Mouse (Mus musculus) heart, embryonic 15.5 days (tissue): ENCODE data around the gene Cdk19. TPM values are rescaled to one million over a fixed set of nuclear protein-coding genes. Genes with fewer than 3 reads are reported as not detected.
"Not testable (repeated sequence)": the region's sequence is repeated elsewhere in the genome, so short reads cannot be mapped to it uniquely, and the experiment has no call there.

Experiments
- ATAC-seq: fragments of 200-750 bp; cut with Nextera tagmentation; replicated peaks from 2 replicates; pipeline ENCODE4 v1.8.0; 2017; ENCODE audit warnings: low read depth, moderate TSS enrichment; ENCODE audit not compliant: insufficient number of reproducible peaks, insufficient read depth, low FRiP score
- H3K27ac ChIP-seq: fragments of 300-500 bp; sonication (generic); 2 replicates; pipeline ENCODE4 v1.5.1; 2015; ENCODE audit warnings: mild to moderate bottlenecking, inconsistent platforms
- H3K27me3 ChIP-seq: fragments of 300-500 bp; sonication (generic); 2 replicates; pipeline ENCODE4 v1.6.1; 2015; ENCODE audit warnings: inconsistent platforms
- H3K36me3 ChIP-seq: fragments of 300-500 bp; sonication (generic); 2 replicates; pipeline ENCODE4 v1.6.1; 2015; ENCODE audit warnings: mild to moderate bottlenecking, inconsistent platforms
- H3K4me1 ChIP-seq: fragments of 300-500 bp; sonication (generic); replicated peaks from 2 replicates; pipeline ENCODE4 v1.6.1; 2015; ENCODE audit warnings: inconsistent platforms
- H3K4me2 ChIP-seq: fragments of 300-500 bp; sonication (generic); 2 replicates; pipeline ENCODE4 v1.6.1; 2015; ENCODE audit warnings: inconsistent platforms, mild to moderate bottlenecking, moderate library complexity
- H3K4me3 ChIP-seq: fragments of 300-500 bp; sonication (generic); 2 replicates; pipeline ENCODE4 v1.5.1; 2015; ENCODE audit warnings: mild to moderate bottlenecking, inconsistent platforms
- H3K9ac ChIP-seq: fragments of 300-500 bp; sonication (generic); 2 replicates; pipeline ENCODE4 v1.6.1; 2015; ENCODE audit warnings: mild to moderate bottlenecking, inconsistent platforms
- H3K9me3 ChIP-seq: fragments of 300-500 bp; sonication (generic); replicated peaks from 2 replicates; pipeline ENCODE4 v1.6.1; 2016; ENCODE audit warnings: inconsistent platforms
- WGBS: fragments of 180-500 bp; shearing (Covaris S2); methylation state at CpG from one replicate; pipeline ENCODE4 v1.1.7; 2015; ENCODE audit warnings: mixed read lengths; 5-methylcytosine and 5-hydroxymethylcytosine counted together
- polyA plus RNA-seq: library from polyadenylated mRNA; unstranded; fragments of >200 nt; fragmentation: Nextera tagmentation; extraction: Ambion mirVana; gene quantifications from 2 replicates; pipeline ENCODE4 v1.2.1, GENCODE M21; 2015

The Cdk19 gene
- polyA plus RNA-seq, 1 experiment from 2014 or later: 5.3 TPM

DNA sequence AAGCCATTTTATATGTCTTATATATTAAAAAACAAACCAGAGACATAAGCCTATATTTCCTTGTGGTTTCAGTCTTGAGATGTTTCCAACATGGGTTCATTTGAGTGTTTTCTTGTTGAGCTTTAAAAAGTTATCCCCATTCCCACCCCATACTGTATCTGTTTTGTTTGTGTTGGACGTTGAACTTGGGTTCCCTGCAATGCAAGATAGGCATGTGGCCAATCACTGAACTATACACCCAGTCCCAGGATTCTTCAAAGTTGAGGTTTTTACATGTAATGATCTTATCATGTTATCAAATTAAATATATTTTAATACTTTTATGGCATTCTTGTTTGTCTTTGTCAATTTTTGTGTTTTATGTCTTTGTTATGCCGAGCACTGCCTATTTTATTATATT lies 60.0 kb downstream of the Cdk19 start:
- Histone ChIP-seq H3K27me3 (no peaks in the 10 kb centered on the region), H3K4me3 (no peak overlapping the region), H3K36me3 (no peaks in the 10 kb centered on the region), H3K4me2 (no peak overlapping the region), H3K9me3 (no peaks in the 10 kb centered on the region), H3K9ac (no peak overlapping the region), H3K27ac (no peak overlapping the region), H3K4me1 (peaks cover 5% of the 10 kb centered on the region; the same call in 1 of the 2 replicates)
- WGBS: 59% methylated on average over 2 of the region's 2 CpGs
- no peak for ATAC-seq

DNA sequence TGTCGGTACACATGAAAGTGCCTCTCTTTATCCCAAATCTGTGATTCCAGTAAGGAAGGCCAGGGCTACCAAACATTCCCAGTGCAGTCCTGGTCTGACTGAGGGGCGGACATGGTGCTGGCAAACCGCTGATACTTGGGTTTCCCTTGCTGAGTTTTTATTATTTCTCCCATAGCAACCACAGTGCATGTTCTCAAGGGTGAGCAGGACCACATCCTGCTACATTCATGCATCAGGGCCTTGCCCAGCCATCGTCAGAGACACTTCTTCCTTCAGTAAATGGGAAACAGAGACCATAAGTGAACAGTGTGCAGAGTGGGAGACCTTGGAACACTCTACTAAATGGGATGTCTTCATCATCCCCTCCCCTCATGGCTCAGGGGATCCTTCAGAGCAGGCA lies 60.9 kb downstream of the Cdk19 start:
- no peaks in the 10 kb centered on the region for H3K36me3 ChIP-seq
- no peak for ATAC-seq
- WGBS: 83% methylated on average over 4 of the region's 4 CpGs
- H3K4me2 ChIP-seq: no peak overlapping the region
- peaks cover 5% of the 10 kb centered on the region; the same call in 1 of the 2 replicates for H3K4me1 ChIP-seq
- H3K27ac ChIP-seq: no peak overlapping the region
- H3K4me3 ChIP-seq: no peak overlapping the region
- H3K9me3 ChIP-seq: no peaks in the 10 kb centered on the region
- no peaks in the 10 kb centered on the region for H3K27me3 ChIP-seq
- no peak overlapping the region for H3K9ac ChIP-seq

- Histone ChIP-seq H3K27ac (no peak overlapping the region), H3K27me3 (no peaks in the 10 kb centered on the region), H3K9ac (no peak overlapping the region), H3K4me2 (no peak overlapping the region), H3K36me3 (no peaks in the 10 kb centered on the region), H3K9me3 (no peaks in the 10 kb centered on the region), H3K4me3 (no peak overlapping the region), H3K4me1 (peaks cover 3% of the 10 kb centered on the region; the same call in 1 of the 2 replicates)
- 82% methylated on average over 3 of the region's 3 CpGs for WGBS
- no peak for ATAC-seq
These were observed 67.3 kb downstream of the Cdk19 start for GRCm38 (mm10) chr10:40406655-40407054.

GRCm38 (mm10) chr10:40409336-40409735 lies 70.0 kb downstream of the Cdk19 start:
- ATAC-seq: no peak
- Histone ChIP-seq H3K9ac (no peak overlapping the region), H3K4me2 (no peak overlapping the region), H3K4me3 (no peak overlapping the region), H3K4me1 (peaks cover 3% of the 10 kb centered on the region; the same call in 1 of the 2 replicates), H3K27ac (no peak overlapping the region), H3K27me3 (no peaks in the 10 kb centered on the region), H3K36me3 (no peaks in the 10 kb centered on the region), H3K9me3 (no peaks in the 10 kb centered on the region)
- 44% methylated on average over 2 of the region's 2 CpGs for WGBS

GRCm38 (mm10) chr10:40411370-40411769 lies 72.0 kb downstream of the Cdk19 start:
- WGBS: 94% methylated on average over 2 of the region's 2 CpGs
- H3K27ac ChIP-seq: no peak overlapping the region
- H3K9ac ChIP-seq: no peak overlapping the region
- no peaks in the 10 kb centered on the region for H3K9me3 ChIP-seq
- H3K36me3 ChIP-seq: no peaks in the 10 kb centered on the region
- H3K27me3 ChIP-seq: no peaks in the 10 kb centered on the region
- ATAC-seq: no peak
- no peak overlapping the region for H3K4me2 ChIP-seq
- H3K4me1 ChIP-seq: peaks cover 3% of the 10 kb centered on the region; the same call in 1 of the 2 replicates
- H3K4me3 ChIP-seq: no peak overlapping the region

- peak overlapping the region; percentile 55 for H3K27ac ChIP-seq
- H3K4me3 ChIP-seq: no peak overlapping the region
- H3K4me2 ChIP-seq: no peak overlapping the region
- no peaks in the 10 kb centered on the region for H3K9me3 ChIP-seq
- no peak for ATAC-seq
- H3K4me1 ChIP-seq: peaks cover 15% of the 10 kb centered on the region
- no peaks in the 10 kb centered on the region for H3K27me3 ChIP-seq
- no peak overlapping the region for H3K9ac ChIP-seq
- WGBS: 41% methylated on average over 7 of the region's 7 CpGs
- no peaks in the 10 kb centered on the region for H3K36me3 ChIP-seq
These were observed 77.6 kb downstream of the Cdk19 start for GRCm38 (mm10) chr10:40416944-40417343.

GRCm38 (mm10) chr10:40419841-40420240 lies 80.5 kb downstream of the Cdk19 start:
- WGBS: 74% methylated on average over 4 of the region's 4 CpGs

DNA sequence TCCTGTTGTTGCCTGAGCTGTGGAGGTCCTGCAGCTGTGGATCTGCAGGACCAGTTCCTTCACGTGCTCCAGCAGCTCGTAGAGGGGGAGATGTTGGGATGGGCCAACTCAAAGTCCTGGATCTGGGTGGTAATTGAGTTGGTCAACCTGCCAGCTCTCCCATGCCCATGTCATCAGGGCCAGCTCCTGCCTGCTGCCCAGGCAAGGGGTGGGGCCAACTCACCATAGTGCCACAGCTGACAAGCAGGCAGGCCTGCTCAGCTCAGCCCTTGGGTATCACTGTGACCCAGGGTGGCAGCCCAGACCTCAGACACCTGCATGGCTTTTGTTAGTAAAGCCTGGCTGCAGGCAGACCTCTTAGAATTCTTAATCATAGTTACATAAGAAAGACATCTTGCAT lies 81.3 kb downstream of the Cdk19 start:
- Histone ChIP-seq H3K27me3 (no peaks in the 10 kb centered on the region), H3K9me3 (no peaks in the 10 kb centered on the region), H3K27ac (no peak overlapping the region), H3K4me1 (peaks cover 21% of the 10 kb centered on the region), H3K36me3 (no peaks in the 10 kb centered on the region), H3K4me2 (no peak overlapping the region), H3K4me3 (no peak overlapping the region), H3K9ac (no peak overlapping the region)
- WGBS: 83% methylated on average over 2 of the region's 2 CpGs
- ATAC-seq: no peak

More at GRCm38 (mm10) chr10:40419841-40420240, 80.5 kb downstream of the Cdk19 start:
- peaks cover 15% of the 10 kb centered on the region for H3K4me1 ChIP-seq
- H3K36me3 ChIP-seq: no peaks in the 10 kb centered on the region
- no peak overlapping the region for H3K4me3 ChIP-seq
- no peak overlapping the region for H3K27ac ChIP-seq
- H3K4me2 ChIP-seq: no peak overlapping the region
- H3K9ac ChIP-seq: no peak overlapping the region
- no peaks in the 10 kb centered on the region for H3K27me3 ChIP-seq
- ATAC-seq: no peak
- no peaks in the 10 kb centered on the region for H3K9me3 ChIP-seq

GRCm38 (mm10) chr10:40421724-40422123 lies 82.4 kb downstream of the Cdk19 start:
- Histone ChIP-seq H3K4me3 (no peak overlapping the region), H3K27ac (no peak overlapping the region), H3K27me3 (no peaks in the 10 kb centered on the region), H3K36me3 (no peaks in the 10 kb centered on the region), H3K4me1 (peaks cover 21% of the 10 kb centered on the region), H3K9ac (no peak overlapping the region), H3K4me2 (no peak overlapping the region), H3K9me3 (no peaks in the 10 kb centered on the region)
- ATAC-seq: no peak
- WGBS: 56% methylated on average over 2 of the region's 2 CpGs

- H3K27me3 ChIP-seq: no peaks in the 10 kb centered on the region
- WGBS: 47% methylated on average over 4 of the region's 4 CpGs
- no peak overlapping the region for H3K4me2 ChIP-seq
- H3K4me1 ChIP-seq: peaks cover 12% of the 10 kb centered on the region; the same call in 1 of the 2 replicates
- no peak overlapping the region for H3K9ac ChIP-seq
- no peaks in the 10 kb centered on the region for H3K9me3 ChIP-seq
- no peak overlapping the region for H3K4me3 ChIP-seq
- no peaks in the 10 kb centered on the region for H3K36me3 ChIP-seq
- no peak overlapping the region for H3K27ac ChIP-seq
- no peak for ATAC-seq
These were observed 83.3 kb downstream of the Cdk19 start for GRCm38 (mm10) chr10:40422696-40423095.

DNA sequence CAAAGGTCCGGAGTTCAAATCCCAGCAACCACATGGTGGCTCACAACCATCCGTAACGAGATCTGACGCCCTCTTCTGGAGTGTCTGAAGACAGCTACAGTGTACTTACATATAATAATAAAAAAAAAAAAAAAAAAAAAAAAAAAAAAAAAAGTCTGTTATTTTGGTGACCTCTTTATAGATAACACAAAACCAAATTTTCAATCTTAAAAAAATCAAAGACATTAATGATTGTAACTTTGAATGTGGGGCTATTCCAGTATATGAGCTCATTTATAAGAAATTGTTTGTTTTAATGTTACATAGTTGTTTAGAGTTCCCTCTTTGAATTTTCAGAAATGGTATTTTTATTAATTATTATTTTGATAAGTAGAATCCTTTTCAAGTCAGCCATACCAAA lies 85.1 kb downstream of the Cdk19 start:
- ATAC-seq, H3K9me3 ChIP-seq, H3K27me3 ChIP-seq, H3K4me2 ChIP-seq, H3K4me1 ChIP-seq, H3K4me3 ChIP-seq, H3K27ac ChIP-seq, H3K36me3 ChIP-seq, H3K9ac ChIP-seq: not testable (repeated sequence)
- WGBS: 79% methylated on average over 4 of the region's 4 CpGs

DNA sequence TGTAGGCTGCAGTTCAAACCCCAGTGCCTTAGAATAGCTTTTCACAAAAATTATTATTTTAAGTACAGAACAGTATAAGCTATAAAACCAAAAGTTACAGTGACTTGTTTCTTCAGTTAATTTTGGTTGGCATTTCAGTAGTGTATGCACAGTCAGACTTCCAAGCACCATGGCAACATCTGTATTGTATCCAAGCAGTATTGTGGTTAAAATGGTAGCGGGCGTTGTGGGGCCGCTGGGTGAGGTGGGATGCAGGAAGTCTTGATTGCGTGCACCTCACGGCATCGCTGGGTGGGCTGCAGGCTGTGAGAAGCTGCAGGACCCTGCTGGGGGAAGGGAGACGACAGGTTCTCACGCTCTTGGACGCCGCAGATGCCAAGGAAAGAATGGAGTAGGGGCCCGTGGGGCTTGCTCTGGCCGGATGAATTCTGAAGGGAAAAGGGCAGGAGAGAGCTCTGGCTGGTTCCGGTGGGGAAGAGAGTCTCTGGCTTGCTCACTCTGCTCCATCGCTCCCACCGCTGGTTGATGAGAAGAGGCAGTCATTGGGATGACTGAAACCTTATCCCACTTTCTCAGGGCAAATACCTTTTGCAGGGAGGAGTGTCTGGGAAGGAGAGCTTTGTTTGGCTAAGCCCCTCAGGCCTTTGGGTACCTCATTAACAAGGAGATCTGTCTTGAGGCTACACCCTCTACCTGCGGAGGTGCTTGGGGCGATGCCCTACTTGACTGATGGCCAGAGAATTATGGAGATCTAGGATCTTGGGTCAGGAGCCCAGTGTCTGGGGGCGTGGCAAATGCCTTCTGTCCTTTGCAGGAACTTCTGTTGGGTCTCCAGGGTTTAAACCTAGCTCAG lies 86.1 kb downstream of the Cdk19 start:
- ATAC-seq: no peak

More for the DNA sequence above, 86.1 kb downstream of the Cdk19 start:
- Histone ChIP-seq H3K9me3 (no peaks in the 10 kb centered on the region), H3K4me2 (peak overlapping the region; percentile 56), H3K27me3 (no peaks in the 10 kb centered on the region), H3K36me3 (no peaks in the 10 kb centered on the region), H3K4me3 (peak overlapping the region; percentile 25), H3K9ac (no peak overlapping the region), H3K27ac (no peak overlapping the region), H3K4me1 (peaks cover 10% of the 10 kb centered on the region)
- 31% methylated on average over 18 of the region's 18 CpGs for WGBS
